9 mouse cellular contexts compared by ENCODE assay signal in the genomic region with DNA sequence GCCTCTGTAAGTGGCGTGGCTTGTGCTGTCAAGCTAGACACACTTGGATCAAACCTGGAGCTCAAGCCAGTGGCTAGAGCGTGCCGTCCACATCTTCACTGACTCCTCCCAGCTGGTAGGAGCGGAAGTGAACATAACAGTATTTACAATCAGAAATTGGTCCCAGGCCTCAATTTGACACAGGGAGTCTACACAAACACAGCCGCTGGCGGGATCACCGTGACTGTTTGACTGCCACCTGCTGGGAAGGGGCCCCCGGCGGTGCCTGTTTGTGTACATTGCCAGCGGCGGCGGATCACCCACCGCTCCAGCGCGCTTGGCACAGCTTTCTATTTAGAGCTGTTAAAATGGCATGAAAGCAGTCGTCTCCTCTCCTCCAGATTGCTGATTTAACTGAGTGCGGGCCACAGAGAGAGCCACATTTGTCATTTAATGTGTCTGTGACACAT. TPM values are rescaled to one million over a fixed set of nuclear protein-coding genes. Genes with fewer than 3 reads are reported as not detected.
DNase-seq lines count a peak whose midpoint lies in the region; ATAC-seq and TF ChIP-seq lines count a peak whose summit lies in the region.
"Had no signal": no experiment of that assay in that cellular context is flagged by ENCODE, and none has a peak within 500 bp of the region (broad histone marks: within the 10 kb centered on the region; RNA-seq: fewer than 3 reads in every experiment).

No protein-coding gene starts in this region.

- no peak for TF ChIP-seq POLR2A in heart, adult 2 months (IDR thresholded peaks at IDR 0.05; ENCODE audit: insufficient read depth, low read depth, low read length)

- intact Hi-C loops in left cerebral cortex, postnatal 4 days (cut with DNase I): no loop called here
- intact Hi-C loops in heart, adult 2 months (cut with DNase I): loop anchor here (10.0 kb wide), 1 partner anchor 235 kb away; no protein-coding TSS in a partner anchor
- intact Hi-C loops in heart, postnatal 10 days (cut with DNase I): no loop called here

- 0 out of 2 replicates have a peak overlapping the region, but pooled peaks have one; percentile 15 for H3K4me2 ChIP-seq in forebrain, embryonic 12.5 days
- H3K4me2 ChIP-seq in neural tube, embryonic 15.5 days: peak overlapping the region; percentile 37

- H3K79me2 ChIP-seq in heart, adult 2 months (replicated peaks; ENCODE audit: control insufficient read depth, insufficient read depth, low read length): no peaks in the 10 kb centered on the region

- no peaks in the 10 kb centered on the region for H3K9me3 ChIP-seq in forebrain, embryonic 12.5 days
- no peaks in the 10 kb centered on the region for H3K9me3 ChIP-seq in neural tube, embryonic 15.5 days (replicated peaks)

- no peak for TF ChIP-seq CTCF in heart, adult 2 months (IDR thresholded peaks at IDR 0.05)

- peak; percentile 21; the same call in 1 of the 2 replicates for ATAC-seq in forebrain, embryonic 12.5 days (ENCODE audit: low FRiP score)
- peak; percentile 64; the same call in 1 of the 2 replicates for ATAC-seq in neural tube, embryonic 15.5 days (ENCODE audit: low FRiP score)

- peaks cover 26% of the 10 kb centered on the region for H3K36me3 ChIP-seq in forebrain, embryonic 12.5 days (replicated peaks)
- peaks cover 4% of the 10 kb centered on the region; the same call in 1 of the 2 replicates for H3K36me3 ChIP-seq in neural tube, embryonic 15.5 days
- no peaks in the 10 kb centered on the region; the same call in 1 of the 2 replicates for H3K36me3 ChIP-seq in heart, adult 2 months (ENCODE audit: control insufficient read depth, insufficient read depth, low read length)

- peaks cover 25% of the 10 kb centered on the region for H3K4me1 ChIP-seq in forebrain, embryonic 12.5 days
- peaks cover 22% of the 10 kb centered on the region for H3K4me1 ChIP-seq in neural tube, embryonic 15.5 days
- H3K4me1 ChIP-seq in heart, adult 2 months (ENCODE audit: control insufficient read depth, insufficient read depth, low read length): no peaks in the 10 kb centered on the region

- 49% methylated on average over 17 of the region's 17 CpGs for WGBS in forebrain, embryonic 12.5 days
- 23% methylated on average over 17 of the region's 17 CpGs for WGBS in neural tube, embryonic 15.5 days
- WGBS in heart, adult 2 months: 74% methylated on average over 17 of the region's 17 CpGs

- TF ChIP-seq EP300 in heart, adult 2 months (IDR thresholded peaks at IDR 0.05; ENCODE audit: insufficient read depth, low read depth, low read length): no peak

- no peak overlapping the region for H3K9ac ChIP-seq in forebrain, embryonic 12.5 days
- H3K9ac ChIP-seq in neural tube, embryonic 15.5 days (replicated peaks): no peak overlapping the region
- no peak overlapping the region for H3K9ac ChIP-seq in heart, adult 2 months (ENCODE audit: low read depth, low read length)

- H3K4me3 ChIP-seq in forebrain, embryonic 12.5 days (replicated peaks): no peak overlapping the region
- no peak overlapping the region for H3K4me3 ChIP-seq in neural tube, embryonic 15.5 days (replicated peaks)
- no peak overlapping the region for H3K4me3 ChIP-seq in heart, adult 2 months

- no peak overlapping the region for H3K27ac ChIP-seq in forebrain, embryonic 12.5 days
- H3K27ac ChIP-seq in neural tube, embryonic 15.5 days (replicated peaks): peak overlapping the region; percentile 61
- no peak overlapping the region for H3K27ac ChIP-seq in heart, adult 2 months

- DNase-seq in layer of hippocampus, adult 11-12 months (ENCODE audit: low spot score): peak; percentile 45
- no peak for DNase-seq in layer of hippocampus, adult 8-10 months (ENCODE audit: low spot score in 2 of 2)
- DNase-seq in left cerebral cortex, postnatal 4 days: peak; percentile 80
- no peak for DNase-seq in gastrocnemius, adult 18-20 months (ENCODE audit: low spot score)
- DNase-seq in heart, adult 2 months: no peak
- no peak for DNase-seq in heart, postnatal 10 days

- H3K27me3 ChIP-seq in forebrain, embryonic 12.5 days: no peaks in the 10 kb centered on the region
- H3K27me3 ChIP-seq in neural tube, embryonic 15.5 days (replicated peaks): 0 out of 2 replicates have a peak, but pooled peaks cover 3% of the 10 kb centered on the region
- H3K27me3 ChIP-seq in heart, adult 2 months (ENCODE audit: control insufficient read depth, insufficient read depth, low read length): no peaks in the 10 kb centered on the region

RNA-seq across cellular contexts. Expression of a gene that starts 26.6 kb away (rescaled TPM):
- total RNA-seq in layer of hippocampus, adult 8-10 months (2022): not detected
- 2.8 and 4.2 TPM in 2 replicates for polyA plus RNA-seq in forebrain, embryonic 12.5 days (2016; fragmentation: Nextera tagmentation; extraction: Ambion mirVana)
- total RNA-seq in left cerebral cortex, postnatal 4 days (2021): under 1 TPM in 1 of 2 experiments, not detected in 1; 0.40 TPM
- 0.93 and 0.95 TPM in 2 replicates for polyA plus RNA-seq in neural tube, embryonic 15.5 days (2015; fragmentation: Nextera tagmentation; extraction: Ambion mirVana)
- total RNA-seq in gastrocnemius, adult 18-20 months (2021): not detected
- total RNA-seq in heart, adult 2 months (2021): not detected
- polyA plus RNA-seq in heart, adult 2 months (2012; rRNA removed): 0.09 TPM in 1 of 2 replicates, not detected in the other
- total RNA-seq in heart, postnatal 10 days (2021): not detected

RNA-seq across cellular contexts. Expression of a gene that starts 33.3 kb away (rescaled TPM):
- total RNA-seq in layer of hippocampus, adult 8-10 months (2022): not detected
- polyA plus RNA-seq in forebrain, embryonic 12.5 days (2016; fragmentation: Nextera tagmentation; extraction: Ambion mirVana): 0.05 and 0.19 TPM in 2 replicates
- total RNA-seq in left cerebral cortex, postnatal 4 days (2021): not detected
- 0.08 TPM in 1 of 2 replicates, not detected in the other for polyA plus RNA-seq in neural tube, embryonic 15.5 days (2015; fragmentation: Nextera tagmentation; extraction: Ambion mirVana)
- not detected for total RNA-seq in gastrocnemius, adult 18-20 months (2021)
- not detected for total RNA-seq in heart, adult 2 months (2021)
- 0.06 TPM in 1 of 2 replicates, not detected in the other for polyA plus RNA-seq in heart, adult 2 months (2012; rRNA removed)
- not detected for total RNA-seq in heart, postnatal 10 days (2021)
- polyA plus RNA-seq: intestine, embryonic 14.5 days had no signal

Comparison
In these comparisons a context has a peak if more than half of its experiments do, and no peak if none do; other contexts are left out.
1. DNase-seq: peak in layer of hippocampus, adult 11-12 months (single experiment) and left cerebral cortex, postnatal 4 days (single experiment); none in layer of hippocampus, adult 8-10 months (0 of 2), gastrocnemius, adult 18-20 months (single experiment), heart, adult 2 months (0 of 2) and heart, postnatal 10 days (0 of 2).